Mouse (Mus musculus): ENCODE measurements around the gene Gpatch3. TPM values are rescaled to one million over a fixed set of nuclear protein-coding genes. Genes with fewer than 3 reads are reported as not detected.
A peak's percentile ranks its signal among the peaks of the same experiment; 100 is the strongest.

Gpatch3 gene
- total RNA-seq (2021): 1 to 10 TPM; 3.0 to 3.2 TPM
- long read RNA-seq, experiment 1, partial matches to known transcripts: 0 of 3 reads
- long read RNA-seq, experiment 1, other reads (novel, unspliced or antisense): 0 of 3 reads
- long read RNA-seq, experiment 2, partial matches to known transcripts: 0 of 4 reads
- long read RNA-seq, experiment 2, other reads (novel, unspliced or antisense): 2 of 4 reads

DNA sequence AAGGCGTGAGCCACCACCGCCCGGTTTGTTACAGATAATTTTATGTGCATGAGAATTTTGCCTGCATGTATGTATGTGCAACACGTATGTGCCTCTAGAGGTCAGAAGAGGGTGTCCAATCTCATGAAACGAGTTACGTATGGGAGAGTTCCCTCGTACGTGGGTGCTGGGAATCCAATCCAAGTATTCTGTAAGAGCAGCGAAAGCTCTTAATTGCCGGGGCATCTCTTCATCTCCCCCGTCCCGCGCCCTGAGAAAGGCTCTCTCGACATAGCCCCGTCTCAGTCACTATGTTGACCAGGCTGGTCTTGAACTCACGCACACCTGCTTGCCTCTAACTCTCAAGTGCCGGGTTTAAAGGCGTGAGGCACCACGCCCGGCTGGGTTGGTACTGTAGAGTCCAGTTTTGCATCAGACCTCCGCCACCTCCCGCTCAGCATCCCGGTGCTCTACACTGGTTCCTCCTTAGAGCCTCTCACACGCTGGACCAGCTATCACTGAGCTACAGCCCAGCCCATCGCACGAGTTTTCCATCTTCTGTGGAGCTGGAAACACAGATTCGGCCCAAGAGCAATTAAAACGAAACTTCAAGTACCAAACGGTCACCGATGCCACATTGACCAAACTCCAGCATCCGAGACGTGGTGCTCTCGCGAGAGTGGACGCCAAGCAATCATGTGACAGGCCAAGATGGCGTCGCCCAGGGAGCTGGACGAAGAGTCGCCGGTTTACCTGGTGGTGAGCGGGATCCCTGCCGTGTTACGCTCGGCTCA lies at the start of gene Gpatch3:
Gene Gpatch3 (plus strand): TSS at position 676 of the 773 bp plus-strand sequence.
- peak; percentile 2; the same call in 1 of the 2 replicates for TF ChIP-seq CTCF (IDR thresholded peaks at IDR 0.05)
- peak; percentile 95 for DNase-seq
- peak within 1 kb of the TSS; percentile 84 for H3K4me3 ChIP-seq
- H3K27ac ChIP-seq: peak within 1 kb of the TSS; percentile 89
- intact Hi-C loops (cut with DNase I): no loop called here

DNA sequence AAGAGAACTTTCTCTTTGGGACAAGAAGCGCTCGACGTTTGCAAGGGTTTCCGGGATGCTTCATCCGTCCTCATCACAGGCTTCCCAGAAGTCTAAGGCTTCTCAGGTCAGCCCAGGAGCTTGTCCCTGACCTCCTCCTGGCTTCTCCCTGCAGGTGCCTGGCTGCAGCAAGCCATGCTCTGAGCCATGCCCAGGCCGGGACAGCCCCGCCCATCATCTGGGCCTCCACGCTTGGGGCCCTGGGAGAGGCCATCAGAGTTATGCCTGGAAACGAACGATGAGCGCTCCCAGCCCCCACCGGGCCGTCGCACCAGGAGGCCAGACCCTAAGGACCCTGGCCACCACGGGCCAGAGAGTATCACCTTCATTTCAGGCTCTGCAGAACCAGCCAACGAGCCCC lies 46.8 kb upstream of the Gpatch3 start:
- TF ChIP-seq CTCF (IDR thresholded peaks at IDR 0.05): no peak

DNA sequence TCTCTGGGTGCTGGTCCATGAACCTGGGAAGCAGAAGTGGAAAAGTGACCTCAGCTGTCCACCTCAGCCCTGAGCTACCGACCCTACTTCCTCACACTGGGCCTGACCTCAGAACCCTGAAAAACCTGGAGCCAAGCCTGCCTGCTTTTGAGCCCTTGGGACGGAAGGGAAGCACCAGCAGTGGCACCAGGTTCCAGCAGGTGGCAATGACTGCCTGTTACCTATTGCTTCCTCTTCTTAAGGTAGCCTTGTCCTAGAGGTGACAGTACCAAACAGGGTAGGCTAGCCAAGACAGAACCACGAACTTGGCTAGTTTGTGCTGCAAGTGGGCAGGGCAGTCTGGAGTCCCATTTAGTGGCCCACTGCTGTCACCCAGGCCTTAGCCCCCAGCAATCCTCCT lies 41.8 kb upstream of the Gpatch3 start:
- TF ChIP-seq CTCF (IDR thresholded peaks at IDR 0.05): no peak

More for the DNA sequence above, 46.8 kb upstream of the Gpatch3 start:
- H3K27ac ChIP-seq: no peak overlapping the region
- no peak overlapping the region for H3K4me3 ChIP-seq
- intact Hi-C loops (cut with DNase I): no loop called here
- DNase-seq: no peak

DNA sequence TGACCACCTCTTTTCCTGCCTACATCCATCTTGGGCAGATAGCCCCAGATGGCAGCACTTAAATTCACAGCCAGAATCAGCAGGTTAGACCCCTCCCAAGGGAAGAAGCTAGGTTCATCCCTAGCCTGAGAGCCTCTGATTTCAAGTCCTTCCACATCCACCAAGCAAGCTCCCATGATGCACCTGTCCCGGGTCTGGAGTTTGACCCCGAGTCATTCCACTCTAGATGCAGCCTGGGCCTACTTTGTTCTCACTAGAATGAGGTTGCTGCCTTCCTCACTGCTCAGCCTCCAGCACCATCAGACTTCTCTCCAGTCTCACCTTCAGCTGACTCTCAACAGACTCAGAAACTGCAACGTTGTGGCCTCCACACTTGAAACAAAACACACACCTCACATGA lies 38.5 kb upstream of the Gpatch3 start:
- no peak for TF ChIP-seq CTCF (IDR thresholded peaks at IDR 0.05)
- Histone ChIP-seq H3K27ac (no peak overlapping the region), H3K4me3 (no peak overlapping the region)
- DNase-seq: no peak
- intact Hi-C loops (cut with DNase I): no loop called here

More for the DNA sequence above, 41.8 kb upstream of the Gpatch3 start:
- intact Hi-C loops (cut with DNase I): no loop called here
- Histone ChIP-seq H3K4me3 (no peak overlapping the region), H3K27ac (no peak overlapping the region)
- no peak for DNase-seq

DNA sequence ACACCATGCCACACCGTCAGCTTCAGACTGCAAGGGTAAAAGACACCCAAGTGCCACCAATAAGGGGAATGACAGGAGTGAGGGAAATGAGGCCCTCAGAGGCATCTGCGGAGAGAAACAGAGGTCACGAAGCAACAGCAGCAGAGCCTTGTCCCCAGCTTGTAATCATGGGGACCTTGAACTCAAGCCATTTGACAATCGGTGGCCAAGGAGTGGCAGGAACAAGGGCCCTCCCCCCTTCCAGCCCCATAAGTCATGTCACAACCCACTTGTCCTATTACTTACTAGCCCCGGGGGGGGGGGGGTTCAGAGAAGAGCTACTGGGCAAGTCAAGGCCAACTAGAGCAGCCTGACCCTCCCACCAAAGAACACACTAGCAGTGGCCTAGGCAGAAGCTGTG lies 37.9 kb upstream of the Gpatch3 start:
- intact Hi-C loops (cut with DNase I): no loop called here
- TF ChIP-seq CTCF (IDR thresholded peaks at IDR 0.05): no peak
- no peak overlapping the region for H3K27ac ChIP-seq
- no peak for DNase-seq
- no peak overlapping the region for H3K4me3 ChIP-seq

DNA sequence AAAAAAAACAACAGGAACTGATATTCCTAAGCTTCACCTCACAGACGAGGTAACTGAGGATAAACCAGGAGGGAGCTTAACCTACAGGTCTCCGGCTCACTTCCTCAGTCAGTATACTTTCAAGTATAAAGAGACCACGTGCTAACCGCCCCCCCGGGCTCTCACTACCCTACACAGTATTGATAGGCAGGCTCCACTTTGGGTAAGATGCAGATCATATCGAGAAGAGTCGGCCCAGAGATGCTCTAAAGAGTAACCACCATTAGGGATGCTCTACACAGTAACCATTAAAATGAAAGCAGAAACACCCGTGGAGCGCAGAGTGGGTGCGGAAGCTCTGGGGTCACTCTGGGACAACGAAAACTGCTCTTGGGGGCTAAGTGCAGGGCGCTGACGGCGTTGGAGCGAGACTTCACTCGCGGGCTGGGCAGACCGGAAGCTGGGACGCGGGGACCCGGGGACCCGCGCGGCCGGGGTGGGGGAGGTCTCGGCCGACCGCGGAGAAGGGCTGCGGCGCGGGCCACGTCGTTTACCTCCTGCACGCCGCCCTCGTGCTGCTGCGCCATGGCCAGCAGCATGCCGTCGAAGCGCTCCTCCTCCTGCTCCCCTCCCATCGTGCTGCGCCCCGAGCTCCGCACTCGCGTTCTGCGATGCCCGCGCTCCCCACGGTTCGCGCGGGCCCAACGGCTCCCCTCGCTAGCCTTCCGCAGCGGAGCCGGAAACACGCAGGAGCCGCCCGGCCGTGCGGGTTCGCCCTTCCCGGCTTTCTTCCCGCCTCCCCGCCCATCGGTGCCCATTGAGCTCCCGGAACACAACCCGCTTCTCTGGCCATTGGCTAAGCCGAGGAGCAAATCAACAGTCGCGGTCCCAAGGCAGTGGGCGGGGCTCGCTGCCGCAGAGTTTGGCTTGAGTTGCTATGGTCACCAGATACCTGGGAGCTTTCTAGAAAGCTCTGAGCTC lies 29.0 kb upstream of the Gpatch3 start, which contains the start of gene Nudc:
Gene Nudc (minus strand): TSS at position 725 of the 960 bp plus-strand sequence.
- Histone ChIP-seq H3K4me3 (peak within 1 kb of the TSS; percentile 92), H3K27ac (peak within 1 kb of the TSS; percentile 87)
- no peak for TF ChIP-seq CTCF (IDR thresholded peaks at IDR 0.05)

DNA sequence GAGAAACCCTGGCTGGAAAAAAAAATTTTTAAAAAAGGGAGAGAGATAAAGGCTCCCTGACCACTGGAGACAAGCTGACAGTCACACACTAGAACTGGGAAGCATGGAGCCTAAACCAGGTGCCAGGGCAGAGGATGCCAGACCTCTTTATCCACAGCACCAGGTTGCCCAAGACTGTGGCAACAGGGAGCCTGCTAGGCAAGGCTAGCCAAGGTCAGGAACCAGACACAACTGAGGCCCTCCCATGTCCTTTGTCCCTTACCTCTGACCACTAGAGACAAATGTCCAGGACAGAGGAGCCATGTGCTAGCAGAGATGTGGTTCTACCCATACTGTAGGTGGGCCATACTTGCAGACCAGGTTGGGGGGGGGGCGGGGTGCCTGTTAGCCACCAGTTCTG lies 22.5 kb upstream of the Gpatch3 start:
- no peak for TF ChIP-seq CTCF (IDR thresholded peaks at IDR 0.05)
- Histone ChIP-seq H3K4me3 (no peak overlapping the region), H3K27ac (no peak overlapping the region)
- DNase-seq: no peak
- intact Hi-C loops (cut with DNase I): no loop called here

More for the DNA sequence above, 29.0 kb upstream of the Gpatch3 start, which contains the start of gene Nudc:
- intact Hi-C loops (cut with DNase I): no loop called here
- DNase-seq: peak; percentile 98

DNA sequence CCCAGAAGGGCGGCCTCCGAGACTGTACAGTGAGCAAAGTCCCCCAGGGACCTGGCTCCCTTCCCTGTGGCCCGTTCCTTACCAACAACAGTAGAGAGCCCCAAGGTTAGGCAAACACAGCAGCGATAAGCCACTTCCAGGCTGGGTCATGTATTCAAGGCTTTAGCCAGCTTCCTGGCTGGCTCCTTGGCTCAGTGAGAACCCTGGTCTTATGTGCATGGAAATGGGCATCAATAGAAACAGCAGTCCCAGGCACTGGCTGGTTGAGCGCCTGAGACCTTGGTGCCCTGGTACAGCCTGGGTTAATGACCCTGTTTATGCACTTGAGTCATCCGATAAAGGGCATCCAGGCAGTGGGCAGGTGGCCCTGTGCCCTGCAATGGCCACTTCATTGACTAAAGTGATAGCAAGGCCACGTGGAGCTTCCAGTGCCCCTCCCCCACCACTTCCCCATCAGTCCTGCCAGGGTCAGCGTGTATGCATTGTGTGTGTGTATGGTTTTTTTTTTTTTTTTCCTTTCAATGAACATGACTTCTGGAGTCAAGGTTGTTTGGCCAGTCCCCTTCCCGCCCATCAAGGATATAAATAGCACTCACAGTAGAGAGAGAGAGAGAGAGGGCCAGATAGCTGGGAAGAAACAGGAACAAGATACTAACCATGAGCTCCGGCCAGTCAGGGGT lies 21.6 kb upstream of the Gpatch3 start, which contains the start of gene Nr0b2:
Gene Nr0b2 (plus strand): TSS at position 609 of the 680 bp plus-strand sequence.
- no peak within 1 kb of the TSS for H3K27ac ChIP-seq
- DNase-seq: no peak
- TF ChIP-seq CTCF (IDR thresholded peaks at IDR 0.05): no peak
- intact Hi-C loops (cut with DNase I): no loop called here
- no peak within 1 kb of the TSS for H3K4me3 ChIP-seq

DNA sequence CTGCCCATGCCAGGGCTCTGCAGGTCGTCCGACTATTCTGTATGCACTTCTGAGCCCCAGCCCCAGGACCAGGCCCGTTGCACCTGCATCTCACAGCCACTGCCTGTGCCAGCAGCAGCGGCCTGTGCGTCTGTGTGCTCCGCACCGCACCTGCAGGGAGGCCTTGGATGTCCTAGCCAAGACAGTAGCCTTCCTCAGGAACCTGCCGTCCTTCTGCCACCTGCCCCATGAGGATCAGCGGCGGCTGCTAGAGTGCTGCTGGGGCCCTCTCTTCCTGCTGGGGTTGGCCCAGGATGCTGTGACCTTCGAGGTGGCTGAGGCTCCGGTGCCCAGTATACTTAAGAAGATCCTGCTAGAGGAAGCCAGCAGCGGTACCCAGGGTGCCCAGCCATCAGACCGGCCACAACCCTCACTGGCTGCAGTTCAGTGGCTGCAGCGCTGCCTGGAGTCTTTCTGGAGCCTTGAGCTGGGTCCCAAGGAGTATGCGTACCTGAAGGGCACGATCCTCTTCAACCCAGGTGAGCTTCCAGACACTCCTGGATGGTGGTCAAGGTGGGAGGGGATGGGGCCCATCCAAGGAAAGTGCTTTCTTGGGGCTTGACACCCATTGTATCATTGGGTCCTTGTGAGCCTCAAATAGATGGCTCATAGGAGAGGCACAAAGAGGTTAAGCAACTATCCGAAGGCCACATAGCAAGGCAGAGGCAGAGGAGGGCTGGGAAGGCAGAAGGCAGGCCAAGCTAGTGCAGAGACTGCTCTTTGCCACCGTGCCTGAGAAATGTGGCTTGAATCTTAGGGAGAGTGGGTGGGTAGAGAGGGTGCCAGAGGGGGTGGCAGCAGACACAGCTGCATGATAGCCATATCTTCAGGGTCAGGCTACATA lies 20.9 kb upstream of the Gpatch3 start:
- no peak overlapping the region for H3K27ac ChIP-seq
- no peak for DNase-seq

DNA sequence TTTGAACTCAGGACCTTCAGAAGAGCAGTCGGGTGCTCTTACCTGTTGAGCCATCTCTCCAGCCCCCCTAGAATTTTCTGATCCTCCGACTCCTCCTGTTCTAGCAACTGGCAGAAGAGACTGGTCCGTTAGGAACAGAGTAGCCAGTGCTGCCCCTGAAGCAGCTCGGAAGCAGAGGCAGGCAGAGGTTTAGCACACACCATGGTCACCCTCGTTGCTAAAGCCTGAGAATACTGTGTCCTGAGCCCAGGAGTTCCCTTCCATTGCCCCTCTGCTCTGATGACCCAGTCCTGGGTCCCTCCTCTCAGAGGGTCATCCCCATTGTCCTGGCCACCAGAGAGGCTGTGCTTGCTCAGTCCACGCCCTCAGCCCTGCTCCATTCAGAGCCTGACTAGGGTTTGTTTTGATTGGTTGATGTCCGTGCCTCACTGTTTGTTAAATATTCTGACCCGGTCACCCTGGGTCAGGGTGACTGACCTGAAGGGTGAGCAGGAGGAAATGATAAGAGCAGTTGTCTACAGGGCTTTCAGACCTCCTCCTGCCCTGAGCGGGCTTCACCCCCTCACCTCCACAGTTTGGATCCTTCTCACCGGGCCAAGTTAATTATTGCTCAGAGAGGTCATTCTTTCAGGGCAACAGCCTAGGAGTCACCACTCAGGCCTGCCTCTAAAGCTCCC lies 17.4 kb upstream of the Gpatch3 start:
- no peak for TF ChIP-seq CTCF (IDR thresholded peaks at IDR 0.05)
- H3K27ac ChIP-seq: no peak overlapping the region
- no peak for DNase-seq
- H3K4me3 ChIP-seq: no peak overlapping the region
- intact Hi-C loops (cut with DNase I): no loop called here

More for the DNA sequence above, 20.9 kb upstream of the Gpatch3 start:
- intact Hi-C loops (cut with DNase I): no loop called here
- H3K4me3 ChIP-seq: no peak overlapping the region
- TF ChIP-seq CTCF (IDR thresholded peaks at IDR 0.05): no peak

Data from gastrocnemius, adult 2 months (tissue).